Mouse (Mus musculus): ENCODE measurements around the gene Ppp1r16b. TPM values are rescaled to one million over a fixed set of nuclear protein-coding genes. Genes with fewer than 3 reads are reported as not detected.

The Ppp1r16b gene
- total RNA-seq (2012; rRNA removed) (under 0.01 and 0.03 TPM in 2 replicates), polyA plus RNA-seq (2012; ENCODE audit: insufficient read depth in 1 of 2, insufficient read length in 2 of 2, low read depth in 1 of 2, low replicate concordance in 2 of 2, missing spikeins in 1 of 2) (under 1 TPM in 1 of 2 experiments, not detected in 1; 0.67 TPM)

DNA sequence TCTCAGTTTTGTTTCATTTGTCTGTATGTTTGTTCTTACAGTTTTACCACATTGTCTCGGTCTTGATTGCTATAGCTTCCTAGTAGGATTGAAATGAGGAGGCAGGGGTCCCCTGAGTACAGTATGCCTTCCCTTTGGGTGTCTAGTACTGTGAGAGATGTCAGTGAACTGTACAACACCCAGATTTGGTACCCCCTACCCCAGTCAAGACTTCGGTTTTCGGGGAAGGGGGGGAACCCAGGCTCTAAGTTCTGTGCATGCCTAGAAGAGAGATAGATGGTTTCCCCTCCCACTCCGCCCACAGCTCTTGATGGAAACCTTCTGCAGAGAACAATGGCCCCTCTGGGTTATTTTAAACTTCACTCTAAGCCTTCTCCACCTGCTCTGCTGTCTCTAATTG lies at the start of gene Ppp1r16b:
Gene Ppp1r16b, plus strand, starts transcription at position 301 of the 400 bp plus-strand sequence.
- Histone ChIP-seq H3K4me1 (ENCODE audit: control insufficient read depth in 1 of 2, insufficient read depth in 2 of 2, low read length in 2 of 2) (no peaks in the 10 kb centered on the region), H3K36me3 (ENCODE audit: control insufficient read depth in 1 of 2, insufficient read depth in 2 of 2, low read length in 2 of 2) (no peaks in the 10 kb centered on the region), H3K4me3 (ENCODE audit: control insufficient read depth in 1 of 2, insufficient read depth in 1 of 2, low read depth in 2 of 2, low read length in 2 of 2) (no peak within 1 kb of the TSS), H3K27ac (ENCODE audit: control insufficient read depth, low read depth, low read length) (no peak within 1 kb of the TSS), H3K9me3 (replicated peaks; ENCODE audit: insufficient read depth, low read length) (no peaks in the 10 kb centered on the region), H3K9ac (ENCODE audit: control insufficient read depth, low read depth, low read length, poor library complexity, severe bottlenecking) (no peak within 1 kb of the TSS), H3K79me2 (ENCODE audit: control insufficient read depth, insufficient read depth, low read length, poor library complexity) (no peaks in the 10 kb centered on the region), H3K27me3 (ENCODE audit: control insufficient read depth in 1 of 2, insufficient read depth in 2 of 2, low read length in 2 of 2) (no peaks in the 10 kb centered on the region)
- TF ChIP-seq SIN3A (IDR thresholded peaks at IDR 0.05; ENCODE audit: low read length) (no peak), MXI1 (IDR thresholded peaks at IDR 0.05; ENCODE audit: low read depth, low read length) (no peak), TAL1 (IDR thresholded peaks at IDR 0.05; ENCODE audit: low read length) (no peak)
- no peak for DNase-seq (ENCODE audit: low read depth, low spot score)

DNA sequence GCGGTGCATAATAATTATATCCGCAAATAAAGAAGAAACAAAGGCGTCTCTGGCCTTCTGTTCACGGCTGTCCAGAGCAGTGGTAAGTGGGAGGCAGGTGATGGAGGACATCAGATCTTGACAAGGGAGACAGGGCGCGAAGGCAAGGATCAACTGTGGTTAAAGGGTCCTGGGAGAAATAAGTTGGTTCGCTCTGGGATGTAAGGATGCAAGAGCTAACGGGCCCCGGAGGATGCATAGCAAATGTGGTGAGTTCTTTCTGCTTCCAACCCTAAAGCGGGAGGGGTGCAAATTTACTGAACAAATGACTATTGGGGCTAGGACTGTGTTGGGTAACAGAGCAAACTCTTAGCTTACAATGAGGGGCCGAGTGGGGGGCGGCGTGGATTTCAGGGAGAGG lies 49.5 kb upstream of the Ppp1r16b start:
- no peak for DNase-seq (ENCODE audit: low read depth, low spot score)
- no peaks in the 10 kb centered on the region for H3K79me2 ChIP-seq (ENCODE audit: control insufficient read depth, insufficient read depth, low read length, poor library complexity)
- TF ChIP-seq CHD2 (IDR thresholded peaks at IDR 0.05; ENCODE audit: low read length) (no peak), MYC (IDR thresholded peaks at IDR 0.05; ENCODE audit: low read depth, low read length) (no peak), ELF1 (IDR thresholded peaks at IDR 0.05; ENCODE audit: low read depth, low read length) (no peak), TCF12 (IDR thresholded peaks at IDR 0.05; ENCODE audit: low read depth, low read length) (no peak), MXI1 (IDR thresholded peaks at IDR 0.05; ENCODE audit: low read depth, low read length) (no peak), RCOR1 (IDR thresholded peaks at IDR 0.05; ENCODE audit: low read depth, low read length) (no peak), POLR2A (IDR thresholded peaks at IDR 0.05; ENCODE audit: control insufficient read depth in 1 of 2, insufficient read depth in 1 of 2, low read depth in 1 of 2, low read length in 2 of 2, poor library complexity in 1 of 2) (no peak)
- no peaks in the 10 kb centered on the region for H3K36me3 ChIP-seq (ENCODE audit: control insufficient read depth in 1 of 2, insufficient read depth in 2 of 2, low read length in 2 of 2)
- no peak overlapping the region for H3K9ac ChIP-seq (ENCODE audit: control insufficient read depth, low read depth, low read length, poor library complexity, severe bottlenecking)
- H3K4me3 ChIP-seq (ENCODE audit: control insufficient read depth in 1 of 2, insufficient read depth in 1 of 2, low read depth in 2 of 2, low read length in 2 of 2), result no peak overlapping the region
- H3K9me3 ChIP-seq (replicated peaks; ENCODE audit: insufficient read depth, low read length), result no peaks in the 10 kb centered on the region
- no peaks in the 10 kb centered on the region for H3K4me1 ChIP-seq (ENCODE audit: control insufficient read depth in 1 of 2, insufficient read depth in 2 of 2, low read length in 2 of 2)
- no peaks in the 10 kb centered on the region for H3K27me3 ChIP-seq (ENCODE audit: control insufficient read depth in 1 of 2, insufficient read depth in 2 of 2, low read length in 2 of 2)
- no peak overlapping the region for H3K27ac ChIP-seq (ENCODE audit: control insufficient read depth, low read depth, low read length)

DNA sequence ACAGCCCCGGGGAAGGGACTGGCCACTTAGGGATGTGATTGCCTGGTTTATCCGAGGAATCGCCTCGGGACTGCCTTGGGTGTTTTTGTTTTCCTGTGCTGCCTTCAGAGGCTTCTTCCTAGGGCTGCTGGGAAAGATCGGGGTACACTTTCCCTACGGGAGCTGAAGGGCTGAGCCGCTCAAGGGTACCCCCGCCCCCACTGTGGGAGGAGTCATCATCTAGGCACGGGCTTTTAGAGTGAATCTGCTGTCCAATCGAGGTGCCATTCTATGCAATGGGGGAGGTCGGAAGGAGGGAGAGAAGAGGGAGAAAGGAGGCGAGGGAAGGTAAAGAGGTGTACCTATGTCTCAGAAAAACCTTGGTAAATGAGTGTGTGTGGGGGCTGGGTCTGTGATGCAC lies 48.9 kb upstream of the Ppp1r16b start:
- H3K79me2 ChIP-seq (ENCODE audit: control insufficient read depth, insufficient read depth, low read length, poor library complexity), result no peaks in the 10 kb centered on the region
- H3K27ac ChIP-seq (ENCODE audit: control insufficient read depth, low read depth, low read length), result no peak overlapping the region
- no peaks in the 10 kb centered on the region for H3K4me1 ChIP-seq (ENCODE audit: control insufficient read depth in 1 of 2, insufficient read depth in 2 of 2, low read length in 2 of 2)
- TF ChIP-seq ZNF384 (IDR thresholded peaks at IDR 0.05; ENCODE audit: low read depth, low read length) (no peak), ZKSCAN1 (IDR thresholded peaks at IDR 0.05; ENCODE audit: low read depth, low read length) (no peak), SMC3 (IDR thresholded peaks at IDR 0.05; ENCODE audit: low read depth, low read length) (no peak), MAZ (IDR thresholded peaks at IDR 0.05; ENCODE audit: low read depth, low read length) (no peak), MEF2A (IDR thresholded peaks at IDR 0.05; ENCODE audit: extremely low read depth, insufficient replicate concordance, low read depth, low read length, poor library complexity, severe bottlenecking) (no peak), TAL1 (IDR thresholded peaks at IDR 0.05; ENCODE audit: low read length) (no peak), NRF1 (IDR thresholded peaks at IDR 0.05; ENCODE audit: insufficient read depth, low read depth, low read length, poor library complexity, severe bottlenecking) (no peak), POLR2AphosphoS5 (IDR thresholded peaks at IDR 0.05; ENCODE audit: borderline replicate concordance, low read depth, low read length) (no peak), MXI1 (IDR thresholded peaks at IDR 0.05; ENCODE audit: low read depth, low read length) (no peak), NELFE (IDR thresholded peaks at IDR 0.05; ENCODE audit: low read depth, low read length) (no peak), GATA1 (IDR thresholded peaks at IDR 0.05; ENCODE audit: low read depth, low read length) (no peak), E2F4 (IDR thresholded peaks at IDR 0.05; ENCODE audit: borderline replicate concordance, low read depth, low read length) (no peak), POLR2A (IDR thresholded peaks at IDR 0.05; ENCODE audit: control insufficient read depth in 1 of 2, insufficient read depth in 1 of 2, low read depth in 1 of 2, low read length in 2 of 2, poor library complexity in 1 of 2) (no peak), POLR2AphosphoS2 (IDR thresholded peaks at IDR 0.05; ENCODE audit: low read length) (no peak), CHD2 (IDR thresholded peaks at IDR 0.05; ENCODE audit: low read length) (no peak), MYC (IDR thresholded peaks at IDR 0.05; ENCODE audit: low read depth, low read length) (no peak), BHLHE40 (IDR thresholded peaks at IDR 0.05; ENCODE audit: borderline replicate concordance, low read depth, low read length) (no peak), TCF12 (IDR thresholded peaks at IDR 0.05; ENCODE audit: low read depth, low read length) (no peak), CHD1 (IDR thresholded peaks at IDR 0.05; ENCODE audit: low read depth, low read length) (no peak), HCFC1 (IDR thresholded peaks at IDR 0.05; ENCODE audit: low read depth, low read length) (no peak)
- H3K27me3 ChIP-seq (ENCODE audit: control insufficient read depth in 1 of 2, insufficient read depth in 2 of 2, low read length in 2 of 2), result no peaks in the 10 kb centered on the region
- no peak overlapping the region for H3K9ac ChIP-seq (ENCODE audit: control insufficient read depth, low read depth, low read length, poor library complexity, severe bottlenecking)
- no peaks in the 10 kb centered on the region for H3K9me3 ChIP-seq (replicated peaks; ENCODE audit: insufficient read depth, low read length)
- no peak for DNase-seq (ENCODE audit: low read depth, low spot score)
- H3K4me3 ChIP-seq (ENCODE audit: control insufficient read depth in 1 of 2, insufficient read depth in 1 of 2, low read depth in 2 of 2, low read length in 2 of 2), result no peak overlapping the region
- no peaks in the 10 kb centered on the region for H3K36me3 ChIP-seq (ENCODE audit: control insufficient read depth in 1 of 2, insufficient read depth in 2 of 2, low read length in 2 of 2)
